Mouse (Mus musculus): Measurements from ENCODE around the gene Tom1. TPM values are rescaled to one million over a fixed set of nuclear protein-coding genes. Genes with fewer than 3 reads are reported as not detected.

Tom1 gene
- total RNA-seq, 2 experiments from 2014 or later, result 9.5 to 18.0 TPM

GRCm38 (mm10) chr8:75038497-75038896, 5.0 kb downstream of the Tom1 start:
- no peak for ATAC-seq (replicated peaks; ENCODE audit: low FRiP score, poor library complexity, severe bottlenecking)

DNA sequence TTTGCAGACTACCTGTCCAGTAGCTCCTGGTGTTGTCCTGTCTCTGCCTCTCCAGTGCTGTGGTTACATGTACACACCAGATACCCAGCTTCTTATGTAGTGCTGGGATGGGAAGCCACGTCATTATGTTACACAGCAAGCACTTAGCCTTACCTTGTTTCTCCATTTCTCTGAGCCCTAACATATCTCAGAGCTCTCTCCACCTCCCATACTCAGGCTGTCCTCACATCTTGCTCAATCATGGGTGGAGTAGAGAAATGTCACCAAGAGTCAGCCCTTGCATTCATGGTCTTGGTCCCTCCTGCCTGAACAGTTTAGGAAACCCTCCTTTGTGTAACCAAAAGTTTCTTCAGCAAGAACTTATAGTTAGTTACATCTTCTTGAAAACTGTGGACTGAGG, 6.2 kb downstream of the Tom1 start:
- no peak for ATAC-seq (replicated peaks; ENCODE audit: low FRiP score, poor library complexity, severe bottlenecking)

DNA sequence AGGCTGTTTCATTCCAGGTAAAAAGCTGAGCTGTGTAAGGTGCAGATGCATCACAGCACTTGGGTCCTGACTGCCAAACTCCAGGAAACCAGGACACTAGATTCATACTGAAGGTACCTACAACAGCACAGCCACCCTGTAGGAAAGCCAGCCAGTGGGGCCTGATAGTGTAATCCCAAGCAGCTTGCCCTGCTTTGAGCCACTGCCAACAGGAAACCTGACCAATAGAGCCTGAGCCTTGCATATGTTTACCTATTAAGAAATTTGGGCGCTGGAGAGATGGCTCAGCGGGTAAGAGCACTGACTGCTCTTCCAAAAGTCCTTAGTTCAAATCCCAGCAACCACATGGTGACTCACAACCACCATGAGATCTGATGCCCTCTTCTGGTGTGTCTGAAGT, 8.7 kb downstream of the Tom1 start:
- no peak for ATAC-seq (replicated peaks; ENCODE audit: low FRiP score, poor library complexity, severe bottlenecking)

- ATAC-seq (replicated peaks; ENCODE audit: low FRiP score, poor library complexity, severe bottlenecking), result no peak
Measured at GRCm38 (mm10) chr8:75042974-75043373, 9.5 kb downstream of the Tom1 start.

GRCm38 (mm10) chr8:75046303-75046702, 12.8 kb downstream of the Tom1 start:
- ATAC-seq (replicated peaks; ENCODE audit: low FRiP score, poor library complexity, severe bottlenecking), result no peak

GRCm38 (mm10) chr8:75047784-75048183, 14.3 kb downstream of the Tom1 start:
- no peak for ATAC-seq (replicated peaks; ENCODE audit: low FRiP score, poor library complexity, severe bottlenecking)

DNA sequence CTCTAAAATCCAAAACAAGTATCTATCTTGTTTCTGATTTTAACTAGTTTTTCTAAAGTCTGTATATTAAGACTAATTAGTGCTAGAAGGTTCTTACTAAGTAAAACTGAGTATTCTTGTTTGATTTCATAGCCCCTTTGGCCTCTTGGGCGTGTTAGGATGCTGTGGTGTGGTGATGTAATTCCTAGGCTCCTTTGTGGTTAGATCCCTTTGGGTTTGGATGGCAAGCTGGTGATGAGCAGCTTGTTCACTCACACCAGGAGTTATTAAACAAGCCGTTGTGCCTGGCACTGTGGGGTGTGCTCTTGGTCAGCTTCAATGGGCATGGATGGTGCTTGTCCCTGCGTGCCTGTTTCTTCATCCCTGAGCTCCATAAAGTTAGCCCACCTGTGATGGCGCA, 19.8 kb downstream of the Tom1 start:
- ATAC-seq (replicated peaks; ENCODE audit: low FRiP score, poor library complexity, severe bottlenecking), result no peak

- ATAC-seq (replicated peaks; ENCODE audit: low FRiP score, poor library complexity, severe bottlenecking), result no peak
Measured at GRCm38 (mm10) chr8:75055673-75056072, 22.2 kb downstream of the Tom1 start.

DNA sequence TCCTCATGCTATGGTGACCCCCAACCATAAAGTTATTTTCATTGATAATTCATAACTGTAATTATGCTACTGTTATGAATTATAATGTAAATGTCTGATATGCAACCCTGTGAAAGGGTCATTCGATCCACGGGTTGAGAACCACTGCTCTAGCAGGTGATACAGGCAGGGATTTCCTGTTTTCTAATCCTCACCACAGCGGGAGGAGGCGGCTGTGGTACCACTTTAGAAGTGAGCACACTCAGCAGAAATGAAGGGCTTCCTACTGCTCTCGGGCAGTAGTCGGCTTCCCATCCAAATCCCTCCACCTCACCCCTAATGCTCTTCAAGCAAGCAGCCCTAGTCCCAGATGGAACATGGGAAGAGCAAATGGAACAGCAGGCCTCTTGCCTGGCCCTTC, 26.5 kb downstream of the Tom1 start:
- ATAC-seq (replicated peaks; ENCODE audit: low FRiP score, poor library complexity, severe bottlenecking), result no peak

GRCm38 (mm10) chr8:75060815-75061214, 27.3 kb downstream of the Tom1 start:
- no peak for ATAC-seq (replicated peaks; ENCODE audit: low FRiP score, poor library complexity, severe bottlenecking)

- ATAC-seq (replicated peaks; ENCODE audit: low FRiP score, poor library complexity, severe bottlenecking), result no peak
Measured at GRCm38 (mm10) chr8:75063290-75063689, 29.8 kb downstream of the Tom1 start.

DNA sequence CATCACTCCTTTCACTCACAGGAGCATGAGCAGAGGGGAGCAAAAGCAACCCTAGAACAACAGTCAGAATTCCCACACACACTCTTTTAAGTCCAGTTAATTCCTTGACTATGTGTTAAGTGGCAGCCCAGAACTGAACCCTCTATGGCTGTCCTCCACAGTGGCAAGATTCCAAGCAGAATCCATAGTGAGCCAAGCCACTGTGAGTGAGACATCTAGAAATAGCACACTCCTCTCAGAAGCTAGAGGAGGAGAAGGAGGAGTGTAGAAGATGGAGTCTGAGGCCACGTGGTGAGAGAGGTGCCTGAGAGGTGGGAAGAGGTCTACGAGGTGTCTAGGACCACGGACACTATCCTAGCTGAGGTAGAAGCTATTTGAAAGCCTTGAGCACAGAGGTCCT, 31.3 kb downstream of the Tom1 start:
- no peak for ATAC-seq (replicated peaks; ENCODE audit: low FRiP score, poor library complexity, severe bottlenecking)

DNA sequence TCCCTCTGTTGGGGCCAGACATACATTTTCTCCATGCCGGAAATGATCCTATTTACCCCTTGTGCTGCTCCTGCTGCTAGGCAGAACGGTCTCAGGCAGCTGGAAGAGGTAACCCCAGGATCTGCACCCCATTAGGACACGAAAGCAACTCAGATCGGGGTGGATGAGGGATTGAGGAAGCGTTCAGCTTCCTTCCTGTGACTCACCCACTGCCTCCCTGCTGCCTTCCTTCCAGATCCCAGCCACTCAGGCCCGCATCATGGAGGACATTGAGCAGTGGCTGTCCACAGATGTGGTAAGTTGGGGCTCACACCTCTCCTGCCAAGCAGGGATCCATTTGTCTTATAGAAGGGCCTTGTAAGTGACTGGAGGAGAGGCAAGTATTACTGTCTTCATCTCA, 33.8 kb downstream of the Tom1 start:
- ATAC-seq (replicated peaks; ENCODE audit: low FRiP score, poor library complexity, severe bottlenecking), result no peak

GRCm38 (mm10) chr8:75070297-75070696, 36.8 kb downstream of the Tom1 start:
- no peak for ATAC-seq (replicated peaks; ENCODE audit: low FRiP score, poor library complexity, severe bottlenecking)

GRCm38 (mm10) chr8:75071627-75072346, 38.3 kb downstream of the Tom1 start:
- peak; percentile 87 for ATAC-seq (replicated peaks; ENCODE audit: low FRiP score, poor library complexity, severe bottlenecking)

- no peak for ATAC-seq (replicated peaks; ENCODE audit: low FRiP score, poor library complexity, severe bottlenecking)
Measured at GRCm38 (mm10) chr8:75074876-75075275, 41.4 kb downstream of the Tom1 start.

DNA sequence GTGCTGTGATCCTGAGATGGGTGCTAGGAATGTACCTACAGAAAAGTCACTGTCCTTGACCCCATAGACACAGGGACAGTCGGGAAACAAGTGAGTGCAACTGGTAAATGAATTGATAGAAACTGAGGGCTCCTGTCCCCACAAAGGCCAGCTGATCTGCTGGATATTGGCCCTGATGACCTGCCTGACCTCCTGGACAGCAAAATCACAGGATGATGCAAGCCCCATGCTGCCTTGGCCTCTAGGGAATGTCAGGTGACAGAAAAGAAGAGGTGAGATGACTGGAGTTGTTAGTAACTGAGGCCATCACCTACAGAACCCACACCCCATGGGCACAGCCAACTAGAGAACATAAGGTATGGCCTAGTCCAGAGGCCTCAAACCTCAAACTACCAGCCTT, 44.7 kb downstream of the Tom1 start:
- no peak for ATAC-seq (replicated peaks; ENCODE audit: low FRiP score, poor library complexity, severe bottlenecking)

- ATAC-seq (replicated peaks; ENCODE audit: low FRiP score, poor library complexity, severe bottlenecking), result no peak
Measured at GRCm38 (mm10) chr8:75078851-75079250, 45.3 kb downstream of the Tom1 start.

DNA sequence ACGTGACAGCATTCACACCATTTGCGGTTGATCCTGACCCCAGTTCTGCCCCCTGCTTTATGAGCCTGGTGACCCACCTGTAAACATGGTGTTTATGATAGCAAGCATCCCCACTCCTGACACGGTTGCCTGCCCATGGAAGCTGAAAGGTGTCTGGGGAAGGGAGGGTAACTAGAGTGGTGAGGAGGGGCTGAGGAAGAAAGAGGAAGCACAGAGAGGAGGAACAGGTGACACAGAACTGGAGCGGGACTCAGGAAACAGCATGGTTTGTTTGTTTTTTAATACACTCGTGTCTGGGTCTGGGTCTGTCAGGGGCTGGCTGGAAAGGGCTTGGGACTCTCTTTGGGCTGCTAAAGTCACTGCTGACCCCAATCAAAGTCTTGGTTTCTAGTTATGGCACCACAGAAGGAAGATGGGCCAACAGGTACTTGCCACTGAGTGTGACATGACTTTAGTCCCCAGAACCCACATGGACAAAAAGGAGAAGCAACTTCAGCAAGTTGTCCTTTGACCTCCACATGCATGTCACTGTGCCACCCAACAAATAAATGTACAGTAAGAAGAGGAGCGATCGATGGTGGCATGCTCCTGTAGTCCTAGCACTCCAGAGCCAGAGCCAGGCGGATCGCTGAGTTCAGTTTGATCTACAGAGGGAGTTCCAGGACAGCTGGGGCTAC, 48.0 kb downstream of the Tom1 start:
- no peak for ATAC-seq (replicated peaks; ENCODE audit: low FRiP score, poor library complexity, severe bottlenecking)

DNA sequence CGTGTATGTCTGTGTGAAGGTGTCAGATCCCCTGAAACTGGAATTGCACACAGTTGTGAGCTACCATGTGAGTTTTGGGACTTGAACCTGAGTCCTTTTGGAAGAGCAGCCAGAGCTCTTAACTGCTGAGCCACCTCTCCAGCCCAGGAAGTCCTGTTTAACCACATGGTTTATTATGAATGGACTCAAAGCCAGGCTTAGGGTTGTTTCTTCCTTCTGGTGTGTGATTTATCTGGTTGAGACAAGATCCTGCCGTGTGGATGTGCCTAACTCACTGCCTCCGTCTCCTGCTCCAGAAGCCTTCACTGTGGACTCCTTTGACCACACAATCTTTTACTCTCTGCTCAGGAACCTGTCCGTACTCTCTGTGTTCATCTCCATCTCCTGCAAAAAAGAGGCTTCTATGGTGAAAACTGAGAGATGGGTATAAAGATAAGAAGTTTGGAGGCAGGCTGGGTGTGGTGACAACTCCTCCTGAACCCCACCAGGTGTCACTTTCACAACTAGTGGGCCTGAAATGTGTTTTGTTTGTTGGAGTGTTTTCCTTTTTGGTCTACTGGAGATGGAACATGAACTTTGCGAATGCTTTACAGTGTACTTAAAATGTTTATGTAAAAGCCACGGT, 48.8 kb downstream of the Tom1 start:
- no peak for ATAC-seq (replicated peaks; ENCODE audit: low FRiP score, poor library complexity, severe bottlenecking)

DNA sequence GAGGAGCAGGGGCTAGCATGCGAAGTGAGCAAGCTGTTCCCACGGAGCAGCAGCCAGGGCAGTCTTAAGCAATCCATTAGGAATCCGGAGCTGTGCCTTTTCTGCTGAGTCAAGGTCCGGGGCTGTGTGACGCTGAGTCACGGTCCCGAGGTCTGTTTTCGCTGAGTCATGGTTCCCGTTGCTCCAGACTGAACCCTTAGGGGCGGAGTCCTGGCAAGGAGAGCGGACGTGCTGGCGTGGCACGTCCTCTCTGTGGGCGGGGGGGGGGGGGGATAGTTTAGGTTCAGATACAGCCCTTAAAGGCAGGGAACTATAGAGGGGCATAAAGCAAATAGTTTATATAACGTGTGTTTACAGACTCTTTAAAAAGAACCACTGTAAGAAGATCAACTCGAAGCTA, 50.3 kb downstream of the Tom1 start:
- ATAC-seq (replicated peaks; ENCODE audit: low FRiP score, poor library complexity, severe bottlenecking), result peak; percentile 93
